Mouse (Mus musculus): ENCODE results near the gene Mrpl14.
A peak's percentile ranks its signal among the peaks of the same experiment; 100 is the strongest.

- TF ChIP-seq CTCF (IDR thresholded peaks at IDR 0.05; ENCODE audit: low read depth) = peak; percentile 92
- no peak for TF ChIP-seq EP300 (optimal IDR thresholded peaks at IDR 0.05)
These were observed 32.2 kb downstream of the Mrpl14 start for GRCm38 (mm10) chr17:45718323-45718722.
